Mouse (Mus musculus) splenic B cell, adult 2 months (primary cell): ENCODE results near the gene Itk.
A peak's percentile ranks its signal among the peaks of the same experiment; 100 is the strongest.

Source experiments
- DNase-seq: peaks from one replicate; pipeline ENCODE4 v3.0.0-alpha.2; 2011; ENCODE audit warnings: low read depth, low spot score
- H3K27me3 ChIP-seq: 2 replicates; pipeline ENCODE4 v1.6.1; 2012; ENCODE audit warnings: mild to moderate bottlenecking, low read length, moderate library complexity, mixed read lengths; ENCODE audit not compliant: control insufficient read depth, poor library complexity, insufficient read depth, severe bottlenecking
- H3K36me3 ChIP-seq: 2 replicates; pipeline ENCODE4 v1.6.1; 2012; ENCODE audit warnings: mild to moderate bottlenecking, low read length, moderate library complexity, mixed read lengths; ENCODE audit not compliant: control insufficient read depth, poor library complexity, insufficient read depth, severe bottlenecking

The Itk gene

DNA sequence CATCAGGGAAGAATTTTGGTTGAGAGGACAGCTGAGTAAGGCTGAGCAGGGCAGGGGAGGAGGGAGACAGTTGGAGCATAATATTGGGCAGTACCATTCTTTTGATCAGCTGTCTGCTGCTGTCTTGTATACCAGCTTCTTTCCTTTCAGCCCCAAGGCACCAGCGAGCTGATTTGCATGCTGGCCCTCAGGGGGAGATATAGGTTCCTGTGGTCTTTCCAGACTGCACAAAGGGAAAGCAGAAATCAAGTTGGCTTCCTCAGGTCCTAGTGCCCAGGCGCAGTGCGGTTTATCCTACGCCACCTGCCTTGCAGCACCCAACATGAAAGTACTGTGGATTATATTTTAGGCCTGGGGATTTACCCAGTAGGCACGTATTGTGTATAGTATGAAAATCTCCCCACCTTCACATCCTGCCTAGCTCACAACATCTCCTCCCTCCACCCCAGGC lies 9.6 kb upstream of the Itk start:
- peak; percentile 88 for DNase-seq
- Histone ChIP-seq H3K27me3 (no peaks in the 10 kb centered on the region), H3K36me3 (no peaks in the 10 kb centered on the region)

DNA sequence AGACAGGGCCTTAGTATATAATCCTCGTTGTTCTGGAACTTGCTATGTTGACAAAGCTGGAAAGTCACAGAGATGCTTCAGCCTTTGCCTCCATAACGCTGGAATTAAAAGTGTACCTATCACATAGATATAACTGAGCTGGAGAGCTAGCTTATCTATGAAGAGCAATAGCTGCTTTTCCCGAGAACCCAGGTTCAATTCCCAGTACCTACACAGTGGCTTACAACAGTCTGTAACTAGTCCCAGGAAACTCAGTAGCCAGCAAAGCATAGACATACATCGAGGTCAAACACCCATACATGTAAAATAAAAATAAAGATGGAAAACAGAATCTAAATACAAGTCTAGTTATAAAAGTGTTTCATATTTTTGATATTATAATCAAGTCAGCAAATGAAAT lies 9.2 kb upstream of the Itk start:
- Histone ChIP-seq H3K27me3 (no peaks in the 10 kb centered on the region), H3K36me3 (no peaks in the 10 kb centered on the region)
- DNase-seq, result no peak

DNA sequence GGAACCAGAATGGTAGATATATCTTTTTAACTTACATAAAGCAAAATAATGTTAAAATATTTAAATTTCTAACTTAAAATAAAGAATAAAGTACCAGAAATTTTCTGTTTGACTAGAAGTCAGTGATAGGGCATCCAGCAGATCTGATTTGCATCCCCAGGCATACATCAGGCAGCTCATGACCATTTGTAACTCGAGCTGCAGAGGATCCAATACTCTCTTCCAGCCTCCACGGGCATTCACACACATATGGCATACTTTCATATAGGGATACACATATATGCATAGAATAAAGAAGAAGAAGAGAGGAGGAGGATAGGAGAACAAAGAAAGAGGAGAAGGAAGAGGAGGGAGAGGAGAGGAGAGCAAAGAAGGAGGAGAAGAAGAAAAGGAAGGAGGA lies 8.6 kb upstream of the Itk start:
- Histone ChIP-seq H3K36me3 (no peaks in the 10 kb centered on the region), H3K27me3 (no peaks in the 10 kb centered on the region)
- no peak for DNase-seq

- DNase-seq, result no peak
- Histone ChIP-seq H3K36me3 (no peaks in the 10 kb centered on the region), H3K27me3 (no peaks in the 10 kb centered on the region)
Measured at GRCm38 (mm10) chr11:46396860-46397179, 7.5 kb upstream of the Itk start.

DNA sequence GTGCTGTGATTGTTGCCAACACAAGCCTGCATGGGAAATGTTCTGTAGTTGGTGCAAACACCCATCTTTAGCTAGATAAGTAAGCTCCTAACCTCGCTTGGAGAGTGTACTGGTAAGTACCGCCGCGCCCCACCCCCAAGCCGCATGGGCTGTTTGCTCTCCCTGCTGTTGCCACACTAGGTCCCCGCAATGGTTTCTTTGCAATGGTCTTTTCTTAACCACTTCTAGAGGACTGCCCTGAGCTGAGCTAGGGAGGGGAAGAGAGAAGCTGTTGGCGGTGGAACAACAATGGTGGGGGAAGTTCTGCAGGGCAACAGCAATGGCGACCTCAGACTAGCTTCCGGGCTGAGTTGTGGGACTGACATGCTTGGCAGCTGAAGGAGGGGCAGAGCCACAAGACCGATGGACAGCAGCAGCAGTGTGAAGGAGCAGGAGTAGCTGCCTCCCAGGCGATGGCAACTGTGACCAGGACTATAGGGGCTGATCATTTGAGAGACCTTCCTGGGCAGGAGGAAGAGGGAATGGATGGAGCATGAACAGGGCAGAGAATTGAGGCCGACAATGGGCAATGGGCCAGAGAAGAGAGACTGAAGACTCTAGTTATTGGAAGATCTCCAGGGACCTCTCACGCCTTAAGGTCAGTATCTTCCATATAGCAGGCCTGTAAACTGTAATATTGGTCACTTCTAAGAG lies 7.0 kb upstream of the Itk start, which contains the start of gene Fam71b:
Gene Fam71b, plus strand, starts transcription at position 393 of the 693 bp plus-strand sequence.
- no peaks in the 10 kb centered on the region for H3K36me3 ChIP-seq
- peak; percentile 13 for DNase-seq
- no peaks in the 10 kb centered on the region for H3K27me3 ChIP-seq

GRCm38 (mm10) chr11:46395698-46396097 lies 6.4 kb upstream of the Itk start:
- Histone ChIP-seq H3K27me3 (no peaks in the 10 kb centered on the region), H3K36me3 (no peaks in the 10 kb centered on the region)
- no peak for DNase-seq

DNA sequence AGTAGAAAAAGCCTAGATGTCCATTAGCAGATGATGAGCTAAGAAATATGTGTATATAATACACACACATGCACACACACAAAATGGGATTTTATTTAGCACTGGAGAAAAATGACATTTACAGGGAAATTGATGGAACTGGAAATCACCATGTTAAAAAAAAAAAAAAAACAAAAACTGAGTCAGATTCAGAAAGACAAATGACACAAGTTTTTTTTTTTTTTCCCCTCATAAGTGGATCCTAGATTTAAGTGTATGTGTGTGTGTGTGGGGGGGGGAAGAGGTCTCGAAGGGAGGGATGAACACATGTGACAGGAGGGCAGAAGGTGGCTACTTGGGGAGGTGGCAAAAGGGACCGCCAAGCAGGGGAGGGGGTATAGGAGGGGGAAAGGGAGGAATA lies 5.8 kb upstream of the Itk start:
- Histone ChIP-seq H3K36me3 (no peaks in the 10 kb centered on the region), H3K27me3 (no peaks in the 10 kb centered on the region)
- DNase-seq, result no peak

GRCm38 (mm10) chr11:46393413-46393812 lies 4.1 kb upstream of the Itk start:
- DNase-seq, result no peak
- Histone ChIP-seq H3K27me3 (no peaks in the 10 kb centered on the region), H3K36me3 (no peaks in the 10 kb centered on the region)

GRCm38 (mm10) chr11:46392890-46393289 lies 3.6 kb upstream of the Itk start:
- H3K27me3 ChIP-seq, result no peaks in the 10 kb centered on the region
- no peaks in the 10 kb centered on the region for H3K36me3 ChIP-seq
- DNase-seq, result no peak

GRCm38 (mm10) chr11:46390621-46391020 lies 1.3 kb upstream of the Itk start:
- no peaks in the 10 kb centered on the region for H3K36me3 ChIP-seq
- DNase-seq, result no peak
- no peaks in the 10 kb centered on the region for H3K27me3 ChIP-seq

- DNase-seq, result no peak
- H3K36me3 ChIP-seq, result no peaks in the 10 kb centered on the region
- no peaks in the 10 kb centered on the region for H3K27me3 ChIP-seq
Measured at GRCm38 (mm10) chr11:46388438-46388837, 877 bp downstream of the Itk start.

- Histone ChIP-seq H3K36me3 (no peaks in the 10 kb centered on the region), H3K27me3 (no peaks in the 10 kb centered on the region)
- no peak for DNase-seq
Measured at GRCm38 (mm10) chr11:46387061-46387460, 2.3 kb downstream of the Itk start.

DNA sequence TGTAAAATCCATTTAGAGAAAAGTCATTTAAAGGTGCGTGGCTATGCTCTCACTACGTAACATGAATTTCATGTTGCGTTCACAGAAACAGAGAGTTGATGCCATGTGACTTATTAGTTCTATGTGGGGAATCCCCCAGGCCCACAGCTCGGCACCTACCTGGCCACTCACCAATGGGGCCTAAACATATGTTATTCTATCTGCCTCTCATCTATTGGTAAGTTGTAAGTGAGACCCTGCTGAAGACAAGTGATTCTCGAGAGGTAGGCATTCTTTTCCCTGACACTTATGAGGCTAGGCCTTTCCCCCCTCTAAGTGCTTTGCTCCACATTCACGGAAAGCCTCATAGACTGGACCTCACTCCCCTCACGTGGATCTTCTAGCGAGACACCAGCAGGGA lies 2.8 kb downstream of the Itk start:
- H3K36me3 ChIP-seq, result no peaks in the 10 kb centered on the region
- DNase-seq, result no peak
- no peaks in the 10 kb centered on the region for H3K27me3 ChIP-seq

DNA sequence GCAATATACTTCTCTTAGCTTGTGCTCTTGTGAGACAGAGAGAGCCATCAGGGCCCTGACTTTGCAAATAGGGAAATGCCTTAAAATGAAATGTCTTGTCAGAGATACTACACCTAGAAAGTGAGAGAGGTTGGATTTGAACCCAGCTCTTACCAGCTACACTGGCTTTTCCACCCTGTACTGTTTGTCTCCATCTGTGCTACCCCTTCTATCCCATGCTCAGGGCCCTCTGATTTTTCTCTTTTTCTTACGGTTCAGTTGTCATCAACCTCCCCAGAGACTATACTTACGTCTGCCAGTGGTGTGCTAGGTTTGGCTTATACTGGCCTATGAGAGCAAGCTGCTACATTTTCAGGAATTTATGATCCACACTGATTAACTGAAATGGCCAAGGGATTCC lies 4.4 kb downstream of the Itk start:
- H3K36me3 ChIP-seq, result no peaks in the 10 kb centered on the region
- H3K27me3 ChIP-seq, result no peaks in the 10 kb centered on the region
- no peak for DNase-seq

GRCm38 (mm10) chr11:46382466-46382865 lies 6.8 kb downstream of the Itk start:
- H3K36me3 ChIP-seq, result no peaks in the 10 kb centered on the region
- DNase-seq, result no peak
- no peaks in the 10 kb centered on the region for H3K27me3 ChIP-seq

DNA sequence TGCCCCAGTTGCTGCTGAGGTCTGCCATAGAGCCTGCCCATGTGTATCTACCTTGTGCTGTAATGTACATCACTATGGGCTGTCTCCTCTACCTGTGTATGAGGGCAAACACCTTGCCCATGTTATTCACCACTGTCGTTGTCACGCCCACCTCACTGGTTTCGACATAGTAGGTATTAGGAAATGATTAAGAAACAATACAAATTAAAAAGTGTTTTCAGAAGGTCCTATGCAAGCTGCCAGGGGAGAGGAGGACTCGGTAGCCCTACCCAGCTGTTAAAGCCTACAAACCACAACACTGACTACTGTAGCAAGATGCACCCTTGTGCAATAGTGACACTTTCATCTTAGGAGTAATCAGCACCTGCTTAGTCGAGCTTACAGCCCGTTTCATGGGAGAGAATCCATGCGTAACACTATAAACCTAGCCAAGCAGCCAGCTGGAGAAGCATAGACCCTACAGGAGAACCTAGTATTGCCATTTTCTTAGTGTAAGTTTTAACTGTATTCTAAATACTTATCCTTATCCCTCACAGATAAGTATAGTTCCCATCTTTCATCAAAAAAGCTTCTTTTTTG lies 9.1 kb downstream of the Itk start:
- Histone ChIP-seq H3K36me3 (no peaks in the 10 kb centered on the region), H3K27me3 (no peaks in the 10 kb centered on the region)
- peak; percentile 11 for DNase-seq
